Mouse (Mus musculus) limb, embryonic 11.5 days (tissue): ENCODE measurements around the gene Ddit4. TPM values are rescaled to one million over a fixed set of nuclear protein-coding genes. Genes with fewer than 3 reads are reported as not detected.

ENCODE experiments used
- ATAC-seq: fragments of 200-750 bp; cut with Nextera tagmentation; 2 replicates; pipeline ENCODE4 v1.8.0; 2017; ENCODE audit warnings: low read depth; ENCODE audit not compliant: insufficient number of reproducible peaks, low FRiP score, low TSS enrichment
- DNase-seq: peaks from one replicate; pipeline ENCODE4 v3.0.0-alpha.2; 2015; ENCODE audit warnings: low spot score
- H3K27ac ChIP-seq: fragments of 300-500 bp; sonication (generic); replicated peaks from 2 replicates; pipeline ENCODE4 v1.5.1; 2014; ENCODE audit warnings: low read depth, mild to moderate bottlenecking, low read length
- H3K27me3 ChIP-seq: fragments of 300-500 bp; sonication (generic); 2 replicates; pipeline ENCODE4 v1.6.1; 2014; ENCODE audit warnings: mild to moderate bottlenecking, low read length, mixed read lengths; ENCODE audit not compliant: control insufficient read depth, insufficient read depth
- H3K36me3 ChIP-seq: fragments of 300-500 bp; sonication (generic); 2 replicates; pipeline ENCODE4 v1.6.1; 2014; ENCODE audit warnings: mild to moderate bottlenecking, low read length, moderate library complexity, mixed read lengths; ENCODE audit not compliant: control insufficient read depth, insufficient read depth
- H3K4me1 ChIP-seq: fragments of 300-500 bp; sonication (generic); 2 replicates; pipeline ENCODE4 v1.6.1; 2014; ENCODE audit warnings: low read length, mixed read lengths; ENCODE audit not compliant: control insufficient read depth, insufficient read depth
- H3K4me2 ChIP-seq: fragments of 300-500 bp; sonication (generic); 2 replicates; pipeline ENCODE4 v1.6.1; 2014; ENCODE audit warnings: low read depth, mild to moderate bottlenecking, moderate library complexity; ENCODE audit not compliant: severe bottlenecking
- H3K4me3 ChIP-seq: fragments of 300-500 bp; sonication (generic); 2 replicates; pipeline ENCODE4 v1.5.1; 2014; ENCODE audit warnings: low read depth, low read length
- H3K9ac ChIP-seq: fragments of 300-500 bp; sonication (generic); 2 replicates; pipeline ENCODE4 v1.6.1; 2014; ENCODE audit warnings: mild to moderate bottlenecking, low read length
- H3K9me3 ChIP-seq: fragments of 300-500 bp; sonication (generic); 2 replicates; pipeline ENCODE4 v1.6.1; 2016; ENCODE audit warnings: low read length; ENCODE audit not compliant: control insufficient read depth
- WGBS: fragments of 180-500 bp; shearing (Covaris S2); extraction: QIAGEN DNeasy Blood & Tissue Kit; methylation state at CpG from one replicate; pipeline ENCODE4 v1.1.7; 2014; 5-methylcytosine and 5-hydroxymethylcytosine counted together
- polyA plus RNA-seq: library from polyadenylated mRNA; unstranded; fragments of >200 nt; fragmentation: Nextera tagmentation; extraction: Ambion mirVana; gene quantifications from 2 replicates; pipeline ENCODE4 v1.2.1, GENCODE M21; 2014

Ddit4 gene
- polyA plus RNA-seq, 1 experiment from 2014 or later = 10.2 TPM

- H3K9me3 ChIP-seq = no peaks in the 10 kb centered on the region
- no peak overlapping the region for H3K4me2 ChIP-seq
- H3K27ac ChIP-seq = no peak overlapping the region
- H3K9ac ChIP-seq = no peak overlapping the region
- H3K4me3 ChIP-seq = no peak overlapping the region
- DNase-seq (no peak), ATAC-seq (no peak)
- H3K36me3 ChIP-seq = peaks cover 22% of the 10 kb centered on the region
- no peaks in the 10 kb centered on the region for H3K27me3 ChIP-seq
- H3K4me1 ChIP-seq = no peaks in the 10 kb centered on the region
- WGBS = 92% methylated on average over 4 of the region's 4 CpGs
Measured at GRCm38 (mm10) chr10:59988036-59988435, 36.4 kb upstream of the Ddit4 start.

GRCm38 (mm10) chr10:59982379-59982873 is 30.8 kb upstream of the Ddit4 start:
- Histone ChIP-seq H3K4me2 (no peak overlapping the region), H3K9me3 (no peaks in the 10 kb centered on the region), H3K4me3 (no peak overlapping the region), H3K27me3 (no peaks in the 10 kb centered on the region), H3K9ac (no peak overlapping the region), H3K27ac (no peak overlapping the region), H3K36me3 (peaks cover 5% of the 10 kb centered on the region; the same call in 1 of the 2 replicates), H3K4me1 (0 out of 2 replicates have a peak, but pooled peaks cover 7% of the 10 kb centered on the region)
- DNase-seq (no peak), ATAC-seq (no peak)
- WGBS = 93% methylated on average over 12 of the region's 12 CpGs

GRCm38 (mm10) chr10:59981792-59982191 is 30.2 kb upstream of the Ddit4 start:
- 91% methylated on average over 9 of the region's 9 CpGs for WGBS
- DNase-seq (no peak), ATAC-seq (no peak)
- H3K27me3 ChIP-seq = no peaks in the 10 kb centered on the region
- no peak overlapping the region for H3K4me2 ChIP-seq
- H3K4me3 ChIP-seq = no peak overlapping the region
- H3K27ac ChIP-seq = no peak overlapping the region
- 0 out of 2 replicates have a peak, but pooled peaks cover 7% of the 10 kb centered on the region for H3K4me1 ChIP-seq
- no peak overlapping the region for H3K9ac ChIP-seq
- H3K9me3 ChIP-seq = no peaks in the 10 kb centered on the region
- peaks cover 3% of the 10 kb centered on the region; the same call in 1 of the 2 replicates for H3K36me3 ChIP-seq

GRCm38 (mm10) chr10:59981336-59981735 is 29.7 kb upstream of the Ddit4 start:
- no peak for DNase-seq

GRCm38 (mm10) chr10:59980815-59981244 is 29.2 kb upstream of the Ddit4 start:
- 0 out of 2 replicates have a peak, but pooled peaks cover 7% of the 10 kb centered on the region for H3K4me1 ChIP-seq
- H3K4me2 ChIP-seq = no peak overlapping the region
- no peaks in the 10 kb centered on the region for H3K9me3 ChIP-seq
- H3K9ac ChIP-seq = no peak overlapping the region
- WGBS = 89% methylated on average over 6 of the region's 6 CpGs
- H3K4me3 ChIP-seq = no peak overlapping the region
- H3K36me3 ChIP-seq = no peaks in the 10 kb centered on the region
- no peak for DNase-seq
- no peak for ATAC-seq
- no peak overlapping the region for H3K27ac ChIP-seq
- H3K27me3 ChIP-seq = no peaks in the 10 kb centered on the region

More at GRCm38 (mm10) chr10:59981336-59981735, 29.7 kb upstream of the Ddit4 start:
- Histone ChIP-seq H3K27ac (no peak overlapping the region), H3K36me3 (peaks cover 3% of the 10 kb centered on the region; the same call in 1 of the 2 replicates), H3K4me2 (no peak overlapping the region), H3K9me3 (no peaks in the 10 kb centered on the region), H3K4me3 (no peak overlapping the region), H3K9ac (no peak overlapping the region), H3K4me1 (0 out of 2 replicates have a peak, but pooled peaks cover 7% of the 10 kb centered on the region), H3K27me3 (no peaks in the 10 kb centered on the region)
- 84% methylated on average over 4 of the region's 4 CpGs for WGBS
- no peak for ATAC-seq

- Histone ChIP-seq H3K4me3 (no peak overlapping the region), H3K9ac (no peak overlapping the region), H3K4me2 (no peak overlapping the region), H3K4me1 (peaks cover 16% of the 10 kb centered on the region), H3K27me3 (no peaks in the 10 kb centered on the region), H3K36me3 (no peaks in the 10 kb centered on the region), H3K9me3 (no peaks in the 10 kb centered on the region), H3K27ac (no peak overlapping the region)
- ATAC-seq (no peak), DNase-seq (no peak)
- WGBS = 73% methylated on average over 11 of the region's 11 CpGs
Measured at GRCm38 (mm10) chr10:59978873-59979743, 27.5 kb upstream of the Ddit4 start.

GRCm38 (mm10) chr10:59978401-59978800 is 26.8 kb upstream of the Ddit4 start:
- no peak overlapping the region for H3K4me3 ChIP-seq
- H3K4me2 ChIP-seq = no peak overlapping the region
- peaks cover 23% of the 10 kb centered on the region for H3K4me1 ChIP-seq
- no peak overlapping the region for H3K27ac ChIP-seq
- no peaks in the 10 kb centered on the region for H3K36me3 ChIP-seq
- ATAC-seq (no peak), DNase-seq (no peak)
- H3K9me3 ChIP-seq = no peaks in the 10 kb centered on the region
- 71% methylated on average over 2 of the region's 2 CpGs for WGBS
- no peak overlapping the region for H3K9ac ChIP-seq
- no peaks in the 10 kb centered on the region for H3K27me3 ChIP-seq

- ATAC-seq (no peak), DNase-seq (no peak)
- Histone ChIP-seq H3K9ac (no peak overlapping the region), H3K27me3 (no peaks in the 10 kb centered on the region), H3K27ac (no peak overlapping the region), H3K36me3 (no peaks in the 10 kb centered on the region), H3K4me3 (no peak overlapping the region), H3K9me3 (no peaks in the 10 kb centered on the region), H3K4me1 (peaks cover 23% of the 10 kb centered on the region), H3K4me2 (no peak overlapping the region)
- 86% methylated on average over 5 of the region's 5 CpGs for WGBS
Measured at GRCm38 (mm10) chr10:59977715-59978343, 26.2 kb upstream of the Ddit4 start.
